Mouse (Mus musculus) heart, postnatal 0 days (tissue): ENCODE results near the gene Atic.

Source experiments
- CTCF ChIP-seq: IDR thresholded peaks from 2 replicates; pipeline ENCODE4 v1.5.1; 2016; ENCODE audit warnings: antibody characterized with exemption, control low read depth, low read depth
- EP300 ChIP-seq: IDR thresholded peaks from 2 replicates; pipeline ENCODE4 v1.6.1; 2016; ENCODE audit warnings: antibody characterized with exemption, low read depth

DNA sequence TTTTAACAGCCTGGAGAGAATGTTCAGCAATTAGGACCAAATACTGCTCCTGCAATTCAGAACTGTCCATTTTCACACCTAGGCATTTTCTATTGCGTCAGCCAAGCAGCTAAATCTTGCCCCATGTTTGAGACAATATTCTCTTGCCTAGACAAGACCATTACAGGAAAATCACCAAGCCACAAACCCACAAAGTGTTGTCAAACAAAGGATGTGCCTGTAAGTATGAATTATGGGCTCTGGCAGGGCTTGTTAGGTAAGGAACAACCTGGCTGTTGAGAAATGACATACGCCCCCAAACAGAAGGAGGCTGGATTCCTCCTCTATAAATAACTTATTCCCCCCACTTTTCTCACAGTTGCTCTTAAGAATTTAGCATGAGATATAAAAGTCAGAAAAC is 64.6 kb downstream of the Atic start:
- TF ChIP-seq CTCF (no peak), EP300 (no peak)
